Mouse (Mus musculus) ovary, adult 2 months (tissue): ENCODE data around the gene Pik3cd. TPM values are rescaled to one million over a fixed set of nuclear protein-coding genes. Genes with fewer than 3 reads are reported as not detected.

Experiments used
- polyA plus RNA-seq: library from polyadenylated mRNA; depleted of rRNA; stranded (reverse); fragments of >200 nt; gene quantifications from 2 replicates; pipeline ENCODE4 v1.2.3, GENCODE M21; 2012; rRNA removed

Gene Pik3cd
- 21.6 and 23.9 TPM in 2 replicates for polyA plus RNA-seq

GRCm38 (mm10) chr4:149702210-149702979, at the start of gene Pik3cd:
Gene Pik3cd (minus strand): TSS chr4:149702571.

GRCm38 (mm10) chr4:149737383-149738324, 35.3 kb upstream of the Pik3cd start, which contains the start of gene Tmem201:
Gene Tmem201 (minus strand): TSS chr4:149738044.

Other genes starting within 250 kb of the Pik3cd start
- 0.75 and 2.1 TPM in 2 replicates for gene Rbp7, start 247.6 kb downstream of the Pik3cd start, polyA plus RNA-seq
- gene Tmem274, start 225.2 kb downstream of the Pik3cd start, polyA plus RNA-seq = not detected in 2 replicates
- gene Nmnat1, start 217.4 kb downstream of the Pik3cd start, polyA plus RNA-seq = 11.2 and 11.8 TPM in 2 replicates
- gene Lzic, start 217.3 kb downstream of the Pik3cd start, polyA plus RNA-seq = 8.6 and 13.6 TPM in 2 replicates
- 16.3 and 21.5 TPM in 2 replicates for gene Ctnnbip1, start 184.3 kb downstream of the Pik3cd start, polyA plus RNA-seq
- 49.8 and 53.6 TPM in 2 replicates for gene Clstn1, start 116.1 kb downstream of the Pik3cd start, polyA plus RNA-seq
- 124 and 126 TPM in 2 replicates for gene Tmem201, start 35.5 kb upstream of the Pik3cd start, polyA plus RNA-seq
- gene Slc25a33, start 71.7 kb upstream of the Pik3cd start, polyA plus RNA-seq = 21.8 and 35.1 TPM in 2 replicates